Mouse (Mus musculus): Measurements from ENCODE around the gene Higd1a. TPM values are rescaled to one million over a fixed set of nuclear protein-coding genes. Genes with fewer than 3 reads are reported as not detected.

Gene Higd1a
- polyA plus RNA-seq, 1 experiment from 2014 or later: 168 TPM

DNA sequence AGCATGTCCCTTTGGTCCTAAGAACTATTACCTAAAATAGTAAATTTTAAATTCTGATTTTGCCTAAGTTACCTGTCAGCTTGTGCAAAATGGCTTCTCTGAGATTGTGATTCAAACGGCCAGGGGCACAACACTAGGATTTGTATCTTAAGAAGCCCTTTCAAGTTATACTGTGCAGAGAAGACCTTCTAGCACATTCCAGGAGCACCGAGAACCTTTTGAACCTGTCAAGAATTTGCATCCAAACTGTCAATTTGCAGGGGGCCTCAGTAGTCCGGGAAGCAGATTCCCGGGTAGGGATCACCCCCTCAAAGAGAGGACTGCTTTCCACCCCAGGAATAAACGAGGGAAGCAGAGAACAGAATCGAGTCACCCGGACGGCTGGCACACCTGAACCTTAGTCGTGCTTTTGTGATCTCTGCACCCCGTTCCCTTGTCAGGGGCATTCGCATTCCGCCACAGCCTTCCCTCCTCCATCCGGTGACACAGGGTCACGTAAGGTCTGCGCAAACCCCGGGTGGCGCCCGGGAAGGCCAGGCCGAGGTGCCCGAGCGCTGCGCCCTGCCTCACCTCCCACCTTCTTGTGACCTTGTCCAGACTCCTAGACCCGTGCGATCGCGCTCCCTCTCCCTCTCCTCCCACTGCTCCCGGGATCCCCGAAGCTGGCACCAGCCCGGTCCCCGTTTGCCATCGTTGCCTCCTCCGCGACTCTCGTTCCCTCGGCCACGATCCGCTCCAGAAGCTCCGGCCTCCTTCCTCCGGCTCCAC, 1.3 kb downstream of the Higd1a start:
- no peak for ATAC-seq (ENCODE audit: insufficient number of reproducible peaks, insufficient read depth, low FRiP score, low TSS enrichment, low read depth)
- Histone ChIP-seq H3K4me2 (peak overlapping the region; percentile 89), H3K27ac (peak overlapping the region; percentile 96), H3K4me3 (peak overlapping the region; percentile 89), H3K9ac (peak overlapping the region; percentile 90), H3K27me3 (no peaks in the 10 kb centered on the region), H3K4me1 (peaks cover 12% of the 10 kb centered on the region), H3K36me3 (peaks cover 7% of the 10 kb centered on the region), H3K9me3 (no peaks in the 10 kb centered on the region)
- WGBS: 1% methylated on average over 39 of the region's 39 CpGs

DNA sequence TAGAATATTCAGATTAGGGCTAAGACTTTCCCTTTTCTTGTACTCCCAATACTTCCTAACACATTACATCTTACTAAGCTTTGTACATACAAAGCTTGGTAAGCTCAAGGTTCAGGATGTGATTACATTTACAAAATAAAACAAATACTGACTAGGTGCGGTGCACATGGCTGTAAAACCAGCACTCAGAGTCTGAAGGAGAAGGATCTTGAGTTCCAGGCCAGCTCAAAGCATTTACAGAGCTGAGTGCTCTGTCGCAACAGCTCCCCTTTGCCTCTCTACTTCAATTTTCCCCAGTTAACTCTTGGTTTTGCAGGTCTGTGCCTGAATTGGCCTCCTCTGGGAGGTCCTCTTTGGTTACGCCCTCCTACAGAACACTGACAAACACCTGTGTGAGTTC, 3.9 kb downstream of the Higd1a start:
- Histone ChIP-seq H3K27me3 (no peaks in the 10 kb centered on the region), H3K4me1 (peaks cover 12% of the 10 kb centered on the region), H3K4me2 (no peak overlapping the region), H3K9me3 (no peaks in the 10 kb centered on the region), H3K36me3 (peaks cover 29% of the 10 kb centered on the region), H3K9ac (no peak overlapping the region), H3K4me3 (no peak overlapping the region), H3K27ac (no peak overlapping the region)
- ATAC-seq (ENCODE audit: insufficient number of reproducible peaks, insufficient read depth, low FRiP score, low TSS enrichment, low read depth): no peak
- 86% methylated on average over 3 of the region's 3 CpGs for WGBS

DNA sequence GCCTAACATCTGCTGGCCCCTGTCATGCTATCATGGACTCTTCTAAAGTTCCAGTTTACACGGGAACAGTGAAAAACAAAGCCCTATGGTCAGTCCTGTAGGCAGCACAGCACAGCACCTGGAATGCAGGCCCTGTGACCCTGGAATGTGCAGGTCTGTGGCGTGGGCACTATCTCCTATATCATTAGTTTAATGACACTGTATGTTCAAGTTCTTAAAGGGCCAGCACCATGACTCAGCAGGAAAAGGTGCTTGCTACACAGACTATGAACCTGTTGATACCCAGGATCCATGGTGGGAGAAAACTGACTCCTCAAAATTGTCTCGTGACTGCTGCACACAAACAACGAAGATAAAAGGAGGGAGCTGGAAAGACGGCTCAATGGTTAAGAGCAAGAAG, 10.3 kb downstream of the Higd1a start:
- no peak for ATAC-seq (ENCODE audit: insufficient number of reproducible peaks, insufficient read depth, low FRiP score, low TSS enrichment, low read depth)
- Histone ChIP-seq H3K27ac (no peak overlapping the region), H3K9ac (no peak overlapping the region), H3K36me3 (peaks cover 46% of the 10 kb centered on the region), H3K4me3 (no peak overlapping the region), H3K4me2 (no peak overlapping the region), H3K27me3 (no peaks in the 10 kb centered on the region), H3K4me1 (no peaks in the 10 kb centered on the region), H3K9me3 (no peaks in the 10 kb centered on the region)
- WGBS: 73% methylated on average over 5 of the region's 5 CpGs

DNA sequence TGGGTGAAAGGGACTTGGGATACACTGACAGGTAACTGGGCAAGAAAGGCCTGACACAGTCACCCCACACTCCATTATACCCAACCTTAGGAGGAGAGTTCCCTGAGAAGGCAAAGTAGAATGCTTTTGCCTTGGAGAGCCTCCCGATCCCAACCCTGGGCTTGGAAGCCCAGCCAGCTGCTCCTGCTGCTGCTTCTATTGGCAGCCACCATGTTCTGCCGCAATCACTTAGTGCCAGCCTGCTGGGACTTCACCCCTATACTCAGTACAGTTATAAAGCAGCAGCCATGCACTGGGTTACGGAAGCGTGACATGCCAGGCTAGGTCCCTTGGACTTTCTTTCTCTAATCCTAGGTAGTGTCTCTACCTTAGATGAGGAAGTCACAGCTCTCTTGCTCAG, 11.0 kb downstream of the Higd1a start:
- Histone ChIP-seq H3K4me1 (no peaks in the 10 kb centered on the region), H3K4me2 (no peak overlapping the region), H3K36me3 (peaks cover 46% of the 10 kb centered on the region), H3K27ac (no peak overlapping the region), H3K9me3 (no peaks in the 10 kb centered on the region), H3K9ac (no peak overlapping the region), H3K27me3 (no peaks in the 10 kb centered on the region), H3K4me3 (no peak overlapping the region)
- 94% methylated on average over 4 of the region's 4 CpGs for WGBS
- no peak for ATAC-seq (ENCODE audit: insufficient number of reproducible peaks, insufficient read depth, low FRiP score, low TSS enrichment, low read depth)

DNA sequence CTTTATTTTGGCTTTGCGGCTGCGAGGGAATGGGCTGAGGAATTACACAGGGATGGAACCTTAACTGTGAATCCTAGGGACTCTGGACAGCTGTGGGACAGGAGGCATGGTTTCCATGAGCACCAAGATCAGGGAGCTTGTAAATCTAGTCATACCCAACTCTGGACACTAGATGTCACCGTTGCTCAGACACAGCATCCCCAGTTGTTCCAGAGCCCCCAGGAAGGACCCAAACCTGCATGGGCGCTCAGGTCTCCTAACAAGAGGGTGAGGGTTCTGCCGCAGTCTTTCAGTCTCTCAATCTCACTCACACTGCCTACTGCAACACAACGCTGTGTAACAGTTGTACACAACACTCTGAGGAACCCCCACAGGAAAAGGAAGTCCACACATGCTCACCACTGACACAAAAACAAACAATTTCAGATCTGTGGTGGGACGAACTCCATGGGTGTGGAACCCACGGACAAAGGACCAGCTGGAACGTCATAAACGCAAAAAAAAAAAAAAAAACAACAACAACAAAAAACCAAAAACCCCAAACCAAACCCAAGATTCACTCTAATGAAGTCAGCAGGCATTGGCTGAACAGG, 11.5 kb downstream of the Higd1a start:
- no peak overlapping the region for H3K9ac ChIP-seq
- 0 out of 2 replicates have a peak, but pooled peaks have one; percentile 15 for ATAC-seq (ENCODE audit: insufficient number of reproducible peaks, insufficient read depth, low FRiP score, low TSS enrichment, low read depth)
- no peaks in the 10 kb centered on the region for H3K4me1 ChIP-seq
- no peak overlapping the region for H3K4me2 ChIP-seq
- H3K27ac ChIP-seq: no peak overlapping the region
- 55% methylated on average over 10 of the region's 10 CpGs for WGBS
- no peak overlapping the region for H3K4me3 ChIP-seq
- H3K36me3 ChIP-seq: peaks cover 41% of the 10 kb centered on the region
- H3K9me3 ChIP-seq: no peaks in the 10 kb centered on the region
- no peaks in the 10 kb centered on the region for H3K27me3 ChIP-seq

DNA sequence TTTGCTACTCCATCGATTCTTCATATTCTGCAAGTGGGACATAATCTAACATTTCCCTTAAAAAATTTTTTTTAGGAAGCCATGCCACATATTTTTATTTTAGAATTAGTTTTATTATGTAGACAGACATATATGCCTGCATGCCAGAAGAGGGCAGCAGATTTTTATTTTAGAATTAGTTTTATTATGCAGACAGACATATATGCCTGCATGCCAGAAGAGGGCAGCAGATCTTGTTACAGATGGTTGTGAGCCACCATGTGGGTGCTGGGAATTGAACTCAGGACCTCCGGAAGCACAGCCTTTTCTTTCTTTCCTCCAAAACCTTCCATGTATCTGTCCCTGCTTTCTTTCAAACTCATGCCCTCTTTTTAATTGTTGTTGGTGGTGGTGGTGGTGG, 15.2 kb downstream of the Higd1a start:
- Histone ChIP-seq H3K36me3 (peaks cover 8% of the 10 kb centered on the region), H3K9ac (no peak overlapping the region), H3K27me3 (no peaks in the 10 kb centered on the region), H3K4me2 (no peak overlapping the region), H3K4me1 (0 out of 2 replicates have a peak, but pooled peaks cover 5% of the 10 kb centered on the region), H3K9me3 (no peaks in the 10 kb centered on the region), H3K4me3 (no peak overlapping the region), H3K27ac (no peak overlapping the region)
- no peak for ATAC-seq (ENCODE audit: insufficient number of reproducible peaks, insufficient read depth, low FRiP score, low TSS enrichment, low read depth)
- WGBS: 95% methylated on average over 2 of the region's 2 CpGs

DNA sequence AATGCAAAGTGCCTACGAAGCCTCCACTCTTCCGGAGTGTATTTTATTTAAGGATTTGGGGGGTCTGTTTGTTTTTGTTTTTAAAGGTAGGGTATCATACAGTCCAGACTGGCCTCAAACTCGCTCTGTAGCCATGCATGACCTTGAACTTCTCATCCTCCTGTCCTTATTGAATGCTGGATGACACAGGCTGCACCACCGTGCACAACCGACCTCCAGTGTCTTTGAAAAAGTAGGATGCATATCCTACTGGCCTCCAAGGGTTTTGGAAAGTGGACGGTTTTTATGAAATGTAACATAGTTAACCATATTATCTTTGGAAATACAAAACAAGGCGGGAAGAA, 18.6 kb downstream of the Higd1a start:
- peak overlapping the region; percentile 73 for H3K9ac ChIP-seq
- H3K4me3 ChIP-seq: peak overlapping the region; percentile 47
- H3K4me1 ChIP-seq: 0 out of 2 replicates have a peak, but pooled peaks cover 5% of the 10 kb centered on the region
- H3K36me3 ChIP-seq: no peaks in the 10 kb centered on the region
- no peaks in the 10 kb centered on the region for H3K27me3 ChIP-seq
- peak overlapping the region; percentile 75 for H3K4me2 ChIP-seq
- WGBS: 34% methylated on average over 7 of the region's 7 CpGs
- no peak overlapping the region for H3K27ac ChIP-seq
- H3K9me3 ChIP-seq: no peaks in the 10 kb centered on the region
- no peak; the same call in 1 of the 2 replicates for ATAC-seq (ENCODE audit: insufficient number of reproducible peaks, insufficient read depth, low FRiP score, low TSS enrichment, low read depth)

DNA sequence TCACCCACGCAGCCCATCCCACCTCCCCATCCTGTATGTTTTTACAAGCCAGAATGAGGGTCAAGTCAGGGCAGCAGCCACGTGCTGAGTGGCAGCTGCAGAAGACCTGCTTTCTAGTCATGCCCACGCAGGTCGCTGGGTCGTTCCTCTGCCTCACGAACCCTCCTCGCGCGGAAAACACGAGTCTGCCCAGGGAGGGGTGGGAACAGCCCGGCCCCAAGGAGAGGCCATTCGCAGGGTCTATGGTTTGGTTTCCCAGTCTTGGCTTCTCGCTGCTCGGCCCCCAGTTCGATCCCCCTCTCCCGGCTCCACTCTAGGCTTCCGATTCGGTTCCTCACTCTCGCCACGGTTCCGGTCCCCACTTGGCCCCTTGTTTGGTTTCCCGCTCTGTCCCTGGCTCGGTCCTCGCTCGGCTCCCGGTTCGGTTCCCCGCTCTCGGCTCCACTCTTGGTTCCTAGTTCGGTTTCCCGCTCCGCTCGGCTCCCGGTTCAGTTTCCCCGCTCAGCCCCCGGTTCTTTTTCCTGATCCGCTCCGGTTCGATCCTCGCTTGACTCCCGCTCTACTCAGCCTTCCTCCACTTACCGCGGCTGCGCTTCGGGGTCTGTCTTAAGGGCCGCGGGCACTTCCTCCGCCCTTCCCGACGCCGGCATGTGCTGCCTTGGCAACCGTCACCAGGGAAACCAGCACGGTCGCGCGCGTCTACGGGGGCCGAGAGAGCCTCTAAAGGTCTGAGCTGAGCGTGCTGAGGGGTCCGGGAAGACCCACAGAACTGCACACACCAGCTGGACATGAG, 19.1 kb downstream of the Higd1a start, which contains the start of gene Ccdc13:
TSS of gene Ccdc13 (minus strand) at position 633 of the 793 bp plus-strand sequence.
- Histone ChIP-seq H3K9ac (peak within 1 kb of the TSS; percentile 73), H3K4me2 (peak within 1 kb of the TSS; percentile 75), H3K9me3 (no peaks in the 10 kb centered on the region), H3K4me1 (0 out of 2 replicates have a peak, but pooled peaks cover 5% of the 10 kb centered on the region), H3K27ac (no peak within 1 kb of the TSS), H3K4me3 (peak within 1 kb of the TSS; percentile 47), H3K27me3 (no peaks in the 10 kb centered on the region), H3K36me3 (no peaks in the 10 kb centered on the region)
- ATAC-seq (ENCODE audit: insufficient number of reproducible peaks, insufficient read depth, low FRiP score, low TSS enrichment, low read depth): peak; percentile 78
- 3% methylated on average over 61 of the region's 61 CpGs for WGBS

DNA sequence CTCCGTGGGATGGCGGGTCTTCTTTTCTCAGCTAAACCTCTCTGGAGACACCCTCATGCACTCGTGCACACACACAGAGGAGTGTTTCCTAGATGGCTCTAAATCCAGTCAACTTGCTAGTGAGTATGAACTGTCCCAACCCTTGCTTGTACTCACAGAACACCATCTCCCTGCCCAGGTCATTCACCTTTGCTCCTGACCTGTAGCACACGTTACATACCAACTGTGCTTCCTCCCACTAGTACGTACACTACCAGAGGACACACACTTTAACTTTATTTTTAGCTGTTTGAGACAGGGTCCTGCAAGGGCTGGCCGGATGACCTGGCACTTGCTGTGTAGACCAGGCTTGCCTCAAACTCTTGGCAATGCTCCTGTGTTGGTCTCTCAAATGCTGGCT, 20.2 kb downstream of the Higd1a start:
- Histone ChIP-seq H3K4me3 (no peak overlapping the region), H3K4me1 (0 out of 2 replicates have a peak, but pooled peaks cover 5% of the 10 kb centered on the region), H3K27me3 (no peaks in the 10 kb centered on the region), H3K27ac (no peak overlapping the region), H3K36me3 (no peaks in the 10 kb centered on the region), H3K4me2 (no peak overlapping the region), H3K9me3 (no peaks in the 10 kb centered on the region), H3K9ac (no peak overlapping the region)
- ATAC-seq (ENCODE audit: insufficient number of reproducible peaks, insufficient read depth, low FRiP score, low TSS enrichment, low read depth): no peak
- 92% methylated on average over 6 of the region's 6 CpGs for WGBS

DNA sequence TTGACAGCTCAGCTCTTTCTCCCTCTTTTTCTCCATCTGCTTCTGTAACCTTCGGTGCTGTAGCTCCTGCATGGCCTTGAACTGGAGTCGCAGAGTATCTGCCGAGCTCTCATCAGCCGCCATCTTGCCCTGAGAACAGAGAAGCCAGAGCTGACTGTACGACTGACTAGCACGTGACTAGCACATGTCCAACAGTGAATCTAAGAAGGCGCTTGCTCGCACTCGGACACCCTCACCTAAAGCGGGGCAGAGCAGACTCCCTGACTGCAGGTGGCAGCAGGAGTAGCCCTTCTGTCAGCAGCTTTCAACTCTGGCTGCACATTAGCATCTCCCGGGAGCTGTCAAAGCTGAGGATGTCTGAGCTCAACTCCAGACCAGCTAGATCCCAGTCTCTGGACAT, 24.3 kb downstream of the Higd1a start:
- H3K9ac ChIP-seq: no peak overlapping the region
- WGBS: 79% methylated on average over 11 of the region's 11 CpGs
- no peak for ATAC-seq (ENCODE audit: insufficient number of reproducible peaks, insufficient read depth, low FRiP score, low TSS enrichment, low read depth)
- no peak overlapping the region for H3K4me3 ChIP-seq
- H3K27ac ChIP-seq: no peak overlapping the region
- no peaks in the 10 kb centered on the region for H3K27me3 ChIP-seq
- 0 out of 2 replicates have a peak, but pooled peaks cover 2% of the 10 kb centered on the region for H3K4me1 ChIP-seq
- H3K9me3 ChIP-seq: no peaks in the 10 kb centered on the region
- no peak overlapping the region for H3K4me2 ChIP-seq
- H3K36me3 ChIP-seq: no peaks in the 10 kb centered on the region

DNA sequence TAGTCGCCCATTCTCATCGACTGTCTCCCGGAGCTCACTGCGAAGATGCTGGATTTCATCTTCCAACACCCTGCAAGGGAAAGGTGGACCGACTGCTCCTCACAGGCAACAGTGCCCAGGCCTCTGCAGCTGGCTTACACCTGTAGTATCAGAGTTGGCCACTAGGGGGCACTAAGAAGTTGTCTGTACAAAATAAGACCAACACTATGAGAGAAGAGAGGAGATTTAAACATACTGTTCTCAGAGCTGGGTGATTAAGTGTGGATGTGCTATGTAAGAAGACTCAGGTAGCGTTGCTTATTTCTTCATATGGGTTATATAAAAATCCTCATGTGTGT, 27.2 kb downstream of the Higd1a start:
- no peak overlapping the region for H3K4me3 ChIP-seq
- H3K4me1 ChIP-seq: no peaks in the 10 kb centered on the region
- no peak overlapping the region for H3K4me2 ChIP-seq
- no peak for ATAC-seq (ENCODE audit: insufficient number of reproducible peaks, insufficient read depth, low FRiP score, low TSS enrichment, low read depth)
- H3K27ac ChIP-seq: no peak overlapping the region
- no peaks in the 10 kb centered on the region for H3K27me3 ChIP-seq
- no peak overlapping the region for H3K9ac ChIP-seq
- H3K9me3 ChIP-seq: no peaks in the 10 kb centered on the region
- 29% methylated on average over 6 of the region's 6 CpGs for WGBS
- H3K36me3 ChIP-seq: no peaks in the 10 kb centered on the region

Data from embryonic facial prominence, embryonic 13.5 days (tissue).